8 mouse cellular contexts compared by ENCODE assay signal in genomic region chr4:63215993-63216531, GRCm38 (mm10). TPM values are rescaled to one million over a fixed set of nuclear protein-coding genes. Genes with fewer than 3 reads are reported as not detected.
DNase-seq lines count a peak whose midpoint lies in the region; ATAC-seq and TF ChIP-seq lines count a peak whose summit lies in the region.

No protein-coding gene starts in this region.

- WGBS in heart, embryonic 11.5 days (ENCODE audit: insufficient replicate concordance): 2% methylated on average over 24 of the region's 24 CpGs
- WGBS in kidney, embryonic 14.5 days: 2% methylated on average over 24 of the region's 24 CpGs

- TF ChIP-seq CTCF in layer of hippocampus, adult 2 months (conservative IDR thresholded peaks at IDR 0.05): peak; percentile 70
- no peak for TF ChIP-seq CTCF in cortical plate, adult 2 months (IDR thresholded peaks at IDR 0.05; ENCODE audit: extremely low read depth, insufficient read depth, low read length)

- TF ChIP-seq POLR2A in cortical plate, adult 2 months (IDR thresholded peaks at IDR 0.05; ENCODE audit: extremely low read depth, insufficient read depth, low read length): no peak

- H3K27ac ChIP-seq in layer of hippocampus, adult 2 months: no peak overlapping the region; the same call in 1 of the 2 replicates
- H3K27ac ChIP-seq in cortical plate, adult 2 months (ENCODE audit: insufficient read depth, low read length): no peak overlapping the region
- no peak overlapping the region for H3K27ac ChIP-seq in heart, embryonic 11.5 days (ENCODE audit: low read depth, low read length)
- no peak overlapping the region for H3K27ac ChIP-seq in kidney, embryonic 14.5 days (ENCODE audit: low read depth, low read length)

- no peaks in the 10 kb centered on the region for H3K4me1 ChIP-seq in cortical plate, adult 2 months (ENCODE audit: control insufficient read depth, insufficient read depth, low read length)
- peaks cover 24% of the 10 kb centered on the region for H3K4me1 ChIP-seq in heart, embryonic 11.5 days (ENCODE audit: control insufficient read depth, insufficient read depth, low read length)
- peaks cover 17% of the 10 kb centered on the region; the same call in 1 of the 2 replicates for H3K4me1 ChIP-seq in kidney, embryonic 14.5 days (ENCODE audit: control insufficient read depth, insufficient read depth, low read length)

- no peak for DNase-seq in layer of hippocampus, adult 2 months (ENCODE audit: low spot score in 2 of 2)
- no peak for DNase-seq in layer of hippocampus, postnatal 14 days (ENCODE audit: low spot score in 2 of 2)
- DNase-seq in lung, postnatal 14 days: peak; percentile 59
- DNase-seq in spleen, postnatal 36 days (ENCODE audit: low spot score in 2 of 2): peak; percentile 17 to 36
- DNase-seq in left cerebral cortex, adult 18-20 months (ENCODE audit: low spot score in 2 of 2): no peak

- peak overlapping the region; percentile 99 for H3K4me2 ChIP-seq in heart, embryonic 11.5 days
- peak overlapping the region; percentile 99 for H3K4me2 ChIP-seq in kidney, embryonic 14.5 days (replicated peaks; ENCODE audit: low read depth, low read length)

- ATAC-seq in heart, embryonic 11.5 days (replicated peaks; ENCODE audit: insufficient number of reproducible peaks, low FRiP score, low TSS enrichment): peak; percentile 64
- ATAC-seq in kidney, embryonic 14.5 days (ENCODE audit: low FRiP score, low TSS enrichment): peak; percentile 70

- peaks cover 32% of the 10 kb centered on the region for H3K27me3 ChIP-seq in heart, embryonic 11.5 days (ENCODE audit: control insufficient read depth, insufficient read depth, low read length)
- peaks cover 25% of the 10 kb centered on the region for H3K27me3 ChIP-seq in kidney, embryonic 14.5 days (ENCODE audit: control insufficient read depth, insufficient read depth, low read length)

- H3K36me3 ChIP-seq in heart, embryonic 11.5 days (ENCODE audit: control insufficient read depth, insufficient read depth, low read length): no peaks in the 10 kb centered on the region
- H3K36me3 ChIP-seq in kidney, embryonic 14.5 days (ENCODE audit: control insufficient read depth, insufficient read depth, low read length): peaks cover 2% of the 10 kb centered on the region; the same call in 1 of the 2 replicates

- peak overlapping the region; percentile 60 for H3K4me3 ChIP-seq in layer of hippocampus, adult 2 months
- H3K4me3 ChIP-seq in cortical plate, adult 2 months (ENCODE audit: insufficient read depth, low read length): peak overlapping the region; percentile 4
- H3K4me3 ChIP-seq in heart, embryonic 11.5 days (ENCODE audit: low read depth, low read length): peak overlapping the region; percentile 72
- peak overlapping the region; percentile 69 for H3K4me3 ChIP-seq in kidney, embryonic 14.5 days (ENCODE audit: low read length)

- H3K9ac ChIP-seq in heart, embryonic 11.5 days (ENCODE audit: low read depth, low read length): peak overlapping the region; percentile 78
- H3K9ac ChIP-seq in kidney, embryonic 14.5 days (ENCODE audit: low read depth, low read length): peak overlapping the region; percentile 76

- H3K9me3 ChIP-seq in heart, embryonic 11.5 days (replicated peaks; ENCODE audit: control insufficient read depth, low read length): no peaks in the 10 kb centered on the region
- no peaks in the 10 kb centered on the region for H3K9me3 ChIP-seq in kidney, embryonic 14.5 days (ENCODE audit: control insufficient read depth, low read length)

RNA-seq across cellular contexts. Expression of gene Col27a1, which starts 2.3 kb away (rescaled TPM):
- 1 to 10 TPM; 4.1 to 5.1 TPM for total RNA-seq in layer of hippocampus, adult 2 months (2021)
- total RNA-seq in layer of hippocampus, postnatal 14 days (2021): 1 to 10 TPM; 3.1 to 3.8 TPM
- 3.5 and 4.2 TPM in 2 replicates for polyA plus RNA-seq in cortical plate, adult 2 months (2012; rRNA removed)
- 3.3 and 3.4 TPM in 2 replicates for polyA plus RNA-seq in heart, embryonic 11.5 days (2014; fragmentation: Nextera tagmentation; extraction: Ambion mirVana)
- polyA plus RNA-seq in kidney, embryonic 14.5 days (2014; fragmentation: Nextera tagmentation; extraction: Ambion mirVana): 8.8 and 10.6 TPM in 2 replicates
- total RNA-seq in left cerebral cortex, adult 18-20 months (2021): 1 to 10 TPM; 4.2 to 5.2 TPM

RNA-seq across cellular contexts. Expression of gene Kif12, which starts 44.1 kb away (rescaled TPM):
- total RNA-seq in layer of hippocampus, adult 2 months (2021): not detected
- not detected for total RNA-seq in layer of hippocampus, postnatal 14 days (2021)
- polyA plus RNA-seq in cortical plate, adult 2 months (2012; rRNA removed): not detected in 2 replicates
- polyA plus RNA-seq in heart, embryonic 11.5 days (2014; fragmentation: Nextera tagmentation; extraction: Ambion mirVana): 0.11 TPM in 1 of 2 replicates, not detected in the other
- 60.0 and 70.3 TPM in 2 replicates for polyA plus RNA-seq in kidney, embryonic 14.5 days (2014; fragmentation: Nextera tagmentation; extraction: Ambion mirVana)
- not detected for total RNA-seq in left cerebral cortex, adult 18-20 months (2021)

Comparison
In these comparisons a context has a peak if more than half of its experiments do, and no peak if none do; other contexts are left out.
1. DNase-seq: peak in lung, postnatal 14 days (single experiment) and spleen, postnatal 36 days (2 of 2); none in layer of hippocampus, adult 2 months (0 of 2), layer of hippocampus, postnatal 14 days (0 of 2) and left cerebral cortex, adult 18-20 months (0 of 2).
2. H3K4me3 ChIP-seq: peak in every context shown above with its lines; median percentile 72 in heart, embryonic 11.5 days; 69 in kidney, embryonic 14.5 days; 60 in layer of hippocampus, adult 2 months; 4 in cortical plate, adult 2 months.